Mouse (Mus musculus) MEL (cell line): ENCODE results near the gene Ppp1r10. TPM values are rescaled to one million over a fixed set of nuclear protein-coding genes. Genes with fewer than 3 reads are reported as not detected.

Experiments used
- DNase-seq: peaks from one replicate; pipeline ENCODE4 v3.0.0; 2011; ENCODE audit warnings: low read depth, low spot score
- H3K27ac ChIP-seq: 2 replicates; pipeline ENCODE4 v1.5.1; 2012; ENCODE audit warnings: low read depth, mild to moderate bottlenecking, control low read depth, low read length, moderate library complexity; ENCODE audit not compliant: control insufficient read depth
- H3K27me3 ChIP-seq, 2 experiments: fragments of 150-350 bp in 1 of 2; sonication (generic) in 1 of 2; 2 replicates each; pipeline ENCODE4 v1.6.1; 2012; ENCODE audit warnings: low read length in 2 of 2, mild to moderate bottlenecking in 2 of 2, improper control_type of control experiment in 1 of 2, moderate library complexity in 1 of 2; ENCODE audit not compliant: insufficient read depth in 2 of 2, control insufficient read depth in 1 of 2
- H3K36me3 ChIP-seq, 2 experiments: 2 replicates each; pipeline ENCODE4 v1.6.1; 2012 to 2014; ENCODE audit warnings: low read length in 2 of 2, improper control_type of control experiment in 1 of 2, inconsistent platforms in 1 of 2, mild to moderate bottlenecking in 1 of 2; ENCODE audit not compliant: insufficient read depth in 2 of 2, control insufficient read depth in 1 of 2
- H3K4me1 ChIP-seq, 2 experiments: fragments of 150-350 bp in 1 of 2; sonication (generic) in 1 of 2; 2 replicates each; pipeline ENCODE4 v1.6.1; 2012; ENCODE audit warnings: low read length in 2 of 2, improper control_type of control experiment in 1 of 2, mild to moderate bottlenecking in 1 of 2; ENCODE audit not compliant: insufficient read depth in 2 of 2, control insufficient read depth in 1 of 2
- H3K4me3 ChIP-seq, 2 experiments: fragments of 150-350 bp in 1 of 2; sonication (generic) in 1 of 2; 2 replicates each; pipeline ENCODE4 v1.5.1; 2012; ENCODE audit warnings: low read depth in 2 of 2, low read length in 2 of 2, mild to moderate bottlenecking in 2 of 2, moderate library complexity in 2 of 2, control low read depth in 1 of 2, improper control_type of control experiment in 1 of 2; ENCODE audit not compliant: control insufficient read depth in 1 of 2, insufficient read depth in 1 of 2
- H3K79me2 ChIP-seq: 2 replicates; pipeline ENCODE4 v1.6.1; 2012; ENCODE audit warnings: mild to moderate bottlenecking, low read length, moderate library complexity; ENCODE audit not compliant: control insufficient read depth, poor library complexity, insufficient read depth
- H3K9ac ChIP-seq: 2 replicates; pipeline ENCODE4 v1.6.1; 2012; ENCODE audit warnings: low read depth, mild to moderate bottlenecking, control low read depth, low read length, moderate library complexity; ENCODE audit not compliant: control insufficient read depth, poor library complexity, severe bottlenecking
- H3K9me3 ChIP-seq: fragments of 150-350 bp; sonication (generic); replicated peaks from 2 replicates; pipeline ENCODE4 v1.6.1; 2012; ENCODE audit warnings: mild to moderate bottlenecking, low read length, improper control_type of control experiment, moderate library complexity; ENCODE audit not compliant: insufficient read depth
- BHLHE40 ChIP-seq: IDR thresholded peaks from 2 replicates; pipeline ENCODE4 v1.6.1; 2012; ENCODE audit warnings: low read depth, mild to moderate bottlenecking, inconsistent platforms, low read length, improper control_type of control experiment, borderline replicate concordance
- CHD2 ChIP-seq: IDR thresholded peaks from 2 replicates; pipeline ENCODE4 v1.6.1; 2011; ENCODE audit warnings: low read length, improper control_type of control experiment
- ELF1 ChIP-seq: IDR thresholded peaks from 2 replicates; pipeline ENCODE4 v1.6.1; 2014; ENCODE audit warnings: low read depth, mild to moderate bottlenecking, inconsistent platforms, low read length, improper control_type of control experiment, moderate library complexity
- EP300 ChIP-seq, 2 experiments: IDR thresholded peaks; 2 replicates each; pipeline ENCODE4 v1.6.1; 2011; ENCODE audit warnings: improper control_type of control experiment in 2 of 2, low read length in 2 of 2, low read depth in 1 of 2, mild to moderate bottlenecking in 1 of 2
- ETS1 ChIP-seq: IDR thresholded peaks from 2 replicates; pipeline ENCODE4 v1.6.1; 2012; ENCODE audit warnings: low read depth, mild to moderate bottlenecking, inconsistent platforms, low read length, improper control_type of control experiment, moderate library complexity
- GABPA ChIP-seq: IDR thresholded peaks from 2 replicates; pipeline ENCODE4 v1.6.1; 2012; ENCODE audit warnings: low read depth, mild to moderate bottlenecking, inconsistent platforms, low read length, improper control_type of control experiment, moderate library complexity
- GATA1 ChIP-seq: IDR thresholded peaks from 2 replicates; pipeline ENCODE4 v1.6.1; 2011; ENCODE audit warnings: low read depth, low read length, improper control_type of control experiment
- HCFC1 ChIP-seq: IDR thresholded peaks from 2 replicates; pipeline ENCODE4 v1.6.1; 2012; ENCODE audit warnings: low read depth, mild to moderate bottlenecking, inconsistent platforms, low read length, improper control_type of control experiment, moderate library complexity
- JUND ChIP-seq: IDR thresholded peaks from 2 replicates; pipeline ENCODE4 v1.6.1; 2011; ENCODE audit warnings: low read depth, mild to moderate bottlenecking, improper control_type of control experiment, low read length
- MAZ ChIP-seq: IDR thresholded peaks from 2 replicates; pipeline ENCODE4 v1.6.1; 2012; ENCODE audit warnings: low read depth, mild to moderate bottlenecking, inconsistent platforms, low read length, improper control_type of control experiment
- MEF2A ChIP-seq: IDR thresholded peaks from 2 replicates; pipeline ENCODE4 v1.6.1; 2014; ENCODE audit warnings: low read depth, mild to moderate bottlenecking, inconsistent platforms, low read length, improper control_type of control experiment; ENCODE audit not compliant: poor library complexity, insufficient replicate concordance, severe bottlenecking; ENCODE audit errors: extremely low read depth
- MXI1 ChIP-seq: IDR thresholded peaks from 2 replicates; pipeline ENCODE4 v1.6.1; 2011; ENCODE audit warnings: mild to moderate bottlenecking, low read depth, low read length, improper control_type of control experiment
- MYB ChIP-seq: IDR thresholded peaks from 2 replicates; pipeline ENCODE4 v1.6.1; 2011; ENCODE audit warnings: mild to moderate bottlenecking, low read depth, low read length, improper control_type of control experiment
- MYC ChIP-seq: IDR thresholded peaks from 2 replicates; pipeline ENCODE4 v1.6.1; 2011; ENCODE audit warnings: low read depth, mild to moderate bottlenecking, low read length, improper control_type of control experiment, moderate library complexity
- NELFE ChIP-seq: IDR thresholded peaks from 2 replicates; pipeline ENCODE4 v1.6.1; 2011; ENCODE audit warnings: low read depth, low read length, improper control_type of control experiment
- NRF1 ChIP-seq: IDR thresholded peaks from 2 replicates; pipeline ENCODE4 v1.6.1; 2014; ENCODE audit warnings: low read depth, mild to moderate bottlenecking, inconsistent platforms, low read length, improper control_type of control experiment, moderate library complexity; ENCODE audit not compliant: poor library complexity, insufficient read depth, severe bottlenecking
- POLR2A ChIP-seq, 2 experiments: IDR thresholded peaks; 2 replicates each; pipeline ENCODE4 v1.6.1; 2011 to 2012; ENCODE audit warnings: low read length in 2 of 2, mild to moderate bottlenecking in 2 of 2, control low read depth in 1 of 2, improper control_type of control experiment in 1 of 2, low read depth in 1 of 2, moderate library complexity in 1 of 2; ENCODE audit not compliant: control insufficient read depth in 1 of 2, insufficient read depth in 1 of 2, poor library complexity in 1 of 2
- RCOR1 ChIP-seq: IDR thresholded peaks from 2 replicates; pipeline ENCODE4 v1.6.1; 2012; ENCODE audit warnings: low read depth, mild to moderate bottlenecking, inconsistent platforms, low read length, improper control_type of control experiment
- SIN3A ChIP-seq: IDR thresholded peaks from 2 replicates; pipeline ENCODE4 v1.6.1; 2012; ENCODE audit warnings: low read length, improper control_type of control experiment, inconsistent platforms
- SMC3 ChIP-seq: IDR thresholded peaks from 2 replicates; pipeline ENCODE4 v1.6.1; 2011; ENCODE audit warnings: low read depth, low read length, improper control_type of control experiment
- TAL1 ChIP-seq: IDR thresholded peaks from 2 replicates; pipeline ENCODE4 v1.6.1; 2012; ENCODE audit warnings: mild to moderate bottlenecking, inconsistent platforms, low read length, moderate library complexity, mixed read lengths
- TBP ChIP-seq: IDR thresholded peaks from 2 replicates; pipeline ENCODE4 v1.8.0; 2011; ENCODE audit warnings: low read depth, low read length, improper control_type of control experiment
- UBTF ChIP-seq: IDR thresholded peaks from 2 replicates; pipeline ENCODE4 v1.6.1; 2012; ENCODE audit warnings: low read depth, mild to moderate bottlenecking, inconsistent platforms, low read length, improper control_type of control experiment, moderate library complexity, borderline replicate concordance; ENCODE audit not compliant: insufficient read depth
- USF1 ChIP-seq: IDR thresholded peaks from 2 replicates; pipeline ENCODE4 v1.6.1; 2014; ENCODE audit warnings: low read depth, mild to moderate bottlenecking, inconsistent platforms, low read length, improper control_type of control experiment, moderate library complexity
- USF2 ChIP-seq, 2 experiments: IDR thresholded peaks; 2 replicates each; pipeline ENCODE4 v1.6.1; 2011 to 2012; ENCODE audit warnings: improper control_type of control experiment in 2 of 2, low read length in 2 of 2, borderline replicate concordance in 1 of 2, inconsistent platforms in 1 of 2, low read depth in 1 of 2, mild to moderate bottlenecking in 1 of 2; ENCODE audit not compliant: insufficient read depth in 1 of 2
- ZC3H11A ChIP-seq: IDR thresholded peaks from 2 replicates; pipeline ENCODE4 v1.6.1; 2012; ENCODE audit warnings: low read depth, mild to moderate bottlenecking, inconsistent platforms, low read length, improper control_type of control experiment
- ZKSCAN1 ChIP-seq: IDR thresholded peaks from 2 replicates; pipeline ENCODE4 v1.6.1; 2012; ENCODE audit warnings: low read depth, mild to moderate bottlenecking, inconsistent platforms, low read length, improper control_type of control experiment, moderate library complexity
- ZMIZ1 ChIP-seq: IDR thresholded peaks from 2 replicates; pipeline ENCODE4 v1.6.1; 2012; ENCODE audit warnings: low read depth, mild to moderate bottlenecking, inconsistent platforms, low read length, improper control_type of control experiment, moderate library complexity
- ZNF384 ChIP-seq: IDR thresholded peaks from 2 replicates; pipeline ENCODE4 v1.6.1; 2012; ENCODE audit warnings: low read depth, mild to moderate bottlenecking, inconsistent platforms, low read length, improper control_type of control experiment
- polyA plus RNA-seq, 2 experiments: library from polyadenylated mRNA; stranded (reverse) in 1 of 2; unstranded in 1 of 2; fragments of >175 nt in 1 of 2; fragments of >200 nt in 1 of 2; gene quantifications; 2 replicates each; pipeline versions ENCODE4 v1.2.1 to v1.2.4; 2012; ENCODE audit warnings: low replicate concordance in 2 of 2, low read depth in 1 of 2; ENCODE audit not compliant: insufficient read length in 2 of 2, insufficient read depth in 1 of 2, missing spikeins in 1 of 2
- total RNA-seq: library from RNA; depleted of rRNA; stranded (reverse); fragments of 300-350 nt; gene quantifications from 2 replicates; pipeline ENCODE4 v1.2.3, GENCODE M21; 2012

Gene Ppp1r10
- total and polyA plus RNA-seq, 3 experiments, result 25.3 to 61.4 TPM; not detected in 1

GRCm38 (mm10) chr17:35909186-35909918 lies 6.9 kb upstream of the Ppp1r10 start:
- DNase-seq, result no peak
- peaks cover 1 to 12% of the 10 kb centered on the region in 2 experiments for H3K36me3 ChIP-seq

GRCm38 (mm10) chr17:35909919-35910369 lies 6.3 kb upstream of the Ppp1r10 start, which contains the start of gene Atat1:
Atat1 (minus strand) TSS chr17:35910075.
- peaks cover 23% of the 10 kb centered on the region for H3K79me2 ChIP-seq
- peaks cover 1 to 17% of the 10 kb centered on the region in 2 experiments for H3K36me3 ChIP-seq
- H3K4me3 ChIP-seq, result peak within 1 kb of the TSS; percentile 71 to 95
- peak within 1 kb of the TSS; percentile 75 for H3K9ac ChIP-seq
- H3K4me1 ChIP-seq, result peaks cover 0 to 20% of the 10 kb centered on the region in 2 experiments; a peak in 2 of 4 replicates
- H3K27me3 ChIP-seq, result no peaks in the 10 kb centered on the region
- peak; percentile 96 for DNase-seq
- H3K27ac ChIP-seq, result peak within 1 kb of the TSS; percentile 79
- no peaks in the 10 kb centered on the region for H3K9me3 ChIP-seq
- TF ChIP-seq NRF1 (0 out of 2 replicates have a peak, but pooled peaks have one; percentile 16), HCFC1 (peak; percentile 78), ZC3H11A (no peak; the same call in 1 of the 2 replicates), POLR2A (IDR thresholded peaks at IDR 0.05; ENCODE audit: control insufficient read depth in 1 of 2, insufficient read depth in 1 of 2, low read depth in 1 of 2, low read length in 2 of 2, poor library complexity in 1 of 2) (peak; percentile 63 to 83; a peak in 3 of 4 replicates), CHD2 (peak; percentile 59), ETS1 (peak; percentile 58; the same call in 1 of the 2 replicates), BHLHE40 (0 out of 2 replicates have a peak, but pooled peaks have one; percentile 52), ZKSCAN1 (peak; percentile 40; the same call in 1 of the 2 replicates), EP300 (IDR thresholded peaks at IDR 0.05; ENCODE audit: low read depth in 1 of 2, low read length in 2 of 2) (peak in 1 of 2 experiments; percentile 52; a peak in 2 of 4 replicates), MYB (peak; percentile 43; the same call in 1 of the 2 replicates), USF1 (no peak), ELF1 (peak; percentile 61; the same call in 1 of the 2 replicates), TBP (no peak), SMC3 (peak; percentile 39), MEF2A (no peak), TAL1 (no peak), RCOR1 (no peak), NELFE (peak; percentile 64), MAZ (peak; percentile 76; the same call in 1 of the 2 replicates), MXI1 (peak; percentile 68), UBTF (no peak), MYC (no peak), USF2 (IDR thresholded peaks at IDR 0.05; ENCODE audit: borderline replicate concordance in 1 of 2, insufficient read depth in 1 of 2, low read depth in 1 of 2, low read length in 2 of 2) (no peak)

More at GRCm38 (mm10) chr17:35909186-35909918, 6.9 kb upstream of the Ppp1r10 start:
- Histone ChIP-seq H3K4me3 (peak overlapping the region; percentile 71 to 95), H3K27me3 (no peaks in the 10 kb centered on the region), H3K9me3 (no peaks in the 10 kb centered on the region), H3K79me2 (peaks cover 17% of the 10 kb centered on the region), H3K9ac (peak overlapping the region; percentile 75), H3K4me1 (peaks cover 0 to 14% of the 10 kb centered on the region in 2 experiments; a peak in 2 of 4 replicates), H3K27ac (peak overlapping the region; percentile 33)
- TF ChIP-seq SIN3A, result no peak
- no peak for TF ChIP-seq JUND
- no peak for TF ChIP-seq ZKSCAN1
- TF ChIP-seq GATA1, result no peak
- no peak for TF ChIP-seq RCOR1
- no peak for TF ChIP-seq HCFC1
- TF ChIP-seq BHLHE40, result no peak
- no peak for TF ChIP-seq MXI1
- no peak for TF ChIP-seq UBTF
- no peak for TF ChIP-seq TBP
- no peak for TF ChIP-seq ZMIZ1
- TF ChIP-seq GABPA, result no peak
- TF ChIP-seq ZNF384, result no peak
